Mouse (Mus musculus) megakaryocyte, embryonic 14.5 days (primary cell): ENCODE data around the gene Camkmt.

Experiments
- FLI1 ChIP-seq: IDR thresholded peaks from 2 replicates; pipeline ENCODE4 v1.6.1; 2012; ENCODE audit warnings: low read length, inconsistent platforms, mixed read lengths
- GATA1 ChIP-seq: IDR thresholded peaks from 3 replicates; pipeline ENCODE4 v1.6.1; 2012; ENCODE audit warnings: mixed read lengths, low read length, inconsistent platforms, borderline replicate concordance

GRCm38 (mm10) chr17:85291601-85292000, 201.2 kb downstream of the Camkmt start:
- TF ChIP-seq GATA1 (no peak), FLI1 (no peak)
